Mouse (Mus musculus) midbrain, embryonic 15.5 days (tissue): ENCODE results near the gene Smim1. TPM values are rescaled to one million over a fixed set of nuclear protein-coding genes. Genes with fewer than 3 reads are reported as not detected.

Experiments used
- ATAC-seq: fragments of 200-750 bp; cut with Nextera tagmentation; replicated peaks from 2 replicates; pipeline ENCODE4 v1.8.0; 2017; ENCODE audit warnings: moderate TSS enrichment
- H3K27ac ChIP-seq: fragments of 300-500 bp; sonication (generic); 2 replicates; pipeline ENCODE4 v1.5.1; 2015; ENCODE audit warnings: mild to moderate bottlenecking, inconsistent platforms
- H3K27me3 ChIP-seq: fragments of 300-500 bp; sonication (generic); replicated peaks from 2 replicates; pipeline ENCODE4 v1.6.1; 2015; ENCODE audit warnings: inconsistent platforms
- H3K36me3 ChIP-seq: fragments of 300-500 bp; sonication (generic); replicated peaks from 2 replicates; pipeline ENCODE4 v1.6.1; 2015; ENCODE audit warnings: inconsistent platforms
- H3K4me1 ChIP-seq: fragments of 300-500 bp; sonication (generic); 2 replicates; pipeline ENCODE4 v1.6.1; 2015; ENCODE audit warnings: inconsistent platforms
- H3K4me2 ChIP-seq: fragments of 300-500 bp; sonication (generic); 2 replicates; pipeline ENCODE4 v1.6.1; 2015; ENCODE audit warnings: inconsistent platforms, mild to moderate bottlenecking, moderate library complexity
- H3K4me3 ChIP-seq: fragments of 300-500 bp; sonication (generic); 2 replicates; pipeline ENCODE4 v1.5.1; 2015; ENCODE audit warnings: mild to moderate bottlenecking, inconsistent platforms
- H3K9ac ChIP-seq: fragments of 300-500 bp; sonication (generic); 2 replicates; pipeline ENCODE4 v1.6.1; 2015; ENCODE audit warnings: mild to moderate bottlenecking, inconsistent platforms
- H3K9me3 ChIP-seq: fragments of 300-500 bp; sonication (generic); 2 replicates; pipeline ENCODE4 v1.6.1; 2016; ENCODE audit warnings: inconsistent platforms
- whole genome bisulfite sequencing: fragments of 180-500 bp; shearing (Covaris S2); methylation state at CpG from one replicate; pipeline ENCODE4 v1.1.7; 2015; ENCODE audit warnings: mixed read lengths; 5-methylcytosine and 5-hydroxymethylcytosine counted together
- polyA plus RNA-seq: library from polyadenylated mRNA; unstranded; fragments of >200 nt; fragmentation: Nextera tagmentation; extraction: Ambion mirVana; gene quantifications from 2 replicates; pipeline ENCODE4 v1.2.1, GENCODE M21; 2015

Smim1 gene
- polyA plus RNA-seq: 8.2 and 11.5 TPM in 2 replicates

- Histone ChIP-seq H3K4me3 (peak within 1 kb of the TSS; percentile 34), H3K4me1 (peaks cover 9% of the 10 kb centered on the region), H3K27ac (0 out of 2 replicates have a peak within 1 kb of the TSS, but pooled peaks have one; percentile 14), H3K36me3 (peaks cover 10% of the 10 kb centered on the region; the same call in 1 of the 2 replicates), H3K9me3 (no peaks in the 10 kb centered on the region), H3K9ac (peak within 1 kb of the TSS; percentile 15; the same call in 1 of the 2 replicates), H3K4me2 (peak within 1 kb of the TSS; percentile 53), H3K27me3 (no peaks in the 10 kb centered on the region; the same call in 1 of the 2 replicates)
- ATAC-seq: peak; percentile 71
- 3% methylated on average over 33 of the region's 33 CpGs for WGBS
Measured at GRCm38 (mm10) chr4:154025641-154026440, at the start of gene Smim1. Gene Smim1 (minus strand): TSS chr4:154026230.

GRCm38 (mm10) chr4:154071941-154072340, 45.9 kb upstream of the Smim1 start:
- H3K4me3 ChIP-seq: no peak overlapping the region
- no peaks in the 10 kb centered on the region for H3K9me3 ChIP-seq
- no peak overlapping the region for H3K9ac ChIP-seq
- H3K4me2 ChIP-seq: peak overlapping the region; percentile 40
- H3K36me3 ChIP-seq: no peaks in the 10 kb centered on the region
- H3K27ac ChIP-seq: no peak overlapping the region
- peaks cover 5% of the 10 kb centered on the region for H3K4me1 ChIP-seq
- whole genome bisulfite sequencing: 19% methylated on average over 16 of the region's 16 CpGs
- peaks cover 31% of the 10 kb centered on the region for H3K27me3 ChIP-seq
- ATAC-seq: no peak

- under 1% methylated on average over 15 of the region's 20 CpGs for WGBS
- H3K4me2 ChIP-seq: peak overlapping the region; percentile 40
- peaks cover 5% of the 10 kb centered on the region for H3K4me1 ChIP-seq
- no peak overlapping the region for H3K9ac ChIP-seq
- H3K9me3 ChIP-seq: no peaks in the 10 kb centered on the region
- no peak for ATAC-seq
- peaks cover 31% of the 10 kb centered on the region for H3K27me3 ChIP-seq
- no peak overlapping the region for H3K27ac ChIP-seq
- H3K4me3 ChIP-seq: no peak overlapping the region
- no peaks in the 10 kb centered on the region for H3K36me3 ChIP-seq
Measured at GRCm38 (mm10) chr4:154071521-154071920, 45.5 kb upstream of the Smim1 start.

- Histone ChIP-seq H3K4me2 (peak overlapping the region; percentile 40; the same call in 1 of the 2 replicates), H3K4me3 (no peak overlapping the region), H3K9me3 (no peaks in the 10 kb centered on the region), H3K27me3 (peaks cover 31% of the 10 kb centered on the region), H3K36me3 (no peaks in the 10 kb centered on the region), H3K9ac (no peak overlapping the region), H3K27ac (no peak overlapping the region), H3K4me1 (peaks cover 5% of the 10 kb centered on the region)
- no peak for ATAC-seq
- 0% methylated on average over 5 of the region's 5 CpGs for WGBS
Measured at GRCm38 (mm10) chr4:154070896-154071295, 44.9 kb upstream of the Smim1 start.

GRCm38 (mm10) chr4:154064827-154065773, 39.1 kb upstream of the Smim1 start:
- Histone ChIP-seq H3K27me3 (peaks cover 6% of the 10 kb centered on the region), H3K36me3 (no peaks in the 10 kb centered on the region), H3K9ac (no peak overlapping the region), H3K4me1 (no peaks in the 10 kb centered on the region), H3K4me3 (no peak overlapping the region), H3K9me3 (no peaks in the 10 kb centered on the region), H3K4me2 (no peak overlapping the region), H3K27ac (no peak overlapping the region)
- 64% methylated on average over 14 of the region's 14 CpGs for WGBS
- ATAC-seq: 0 out of 2 replicates have a peak, but pooled peaks have one; percentile 74

- no peak overlapping the region for H3K4me2 ChIP-seq
- H3K36me3 ChIP-seq: no peaks in the 10 kb centered on the region
- no peaks in the 10 kb centered on the region for H3K27me3 ChIP-seq
- H3K9me3 ChIP-seq: no peaks in the 10 kb centered on the region
- no peak overlapping the region for H3K4me3 ChIP-seq
- WGBS: 70% methylated on average over 4 of the region's 4 CpGs
- no peaks in the 10 kb centered on the region for H3K4me1 ChIP-seq
- H3K9ac ChIP-seq: no peak overlapping the region
- no peak overlapping the region for H3K27ac ChIP-seq
- no peak for ATAC-seq
Measured at GRCm38 (mm10) chr4:154057696-154058095, 31.7 kb upstream of the Smim1 start.

- 55% methylated on average over 2 of the region's 2 CpGs for WGBS
- H3K9ac ChIP-seq: no peak overlapping the region
- no peak overlapping the region for H3K27ac ChIP-seq
- no peaks in the 10 kb centered on the region for H3K9me3 ChIP-seq
- no peaks in the 10 kb centered on the region for H3K27me3 ChIP-seq
- no peaks in the 10 kb centered on the region for H3K4me1 ChIP-seq
- no peak overlapping the region for H3K4me2 ChIP-seq
- no peaks in the 10 kb centered on the region for H3K36me3 ChIP-seq
- no peak for ATAC-seq
- no peak overlapping the region for H3K4me3 ChIP-seq
Measured at GRCm38 (mm10) chr4:154056661-154057060, 30.6 kb upstream of the Smim1 start.

GRCm38 (mm10) chr4:154056046-154056445, 30.0 kb upstream of the Smim1 start:
- Histone ChIP-seq H3K4me3 (no peak overlapping the region), H3K36me3 (no peaks in the 10 kb centered on the region), H3K9me3 (no peaks in the 10 kb centered on the region), H3K27me3 (no peaks in the 10 kb centered on the region), H3K9ac (no peak overlapping the region), H3K4me2 (no peak overlapping the region), H3K27ac (no peak overlapping the region), H3K4me1 (no peaks in the 10 kb centered on the region)
- no peak for ATAC-seq
- WGBS: 72% methylated on average over 2 of the region's 2 CpGs

- 91% methylated on average over 7 of the region's 7 CpGs for WGBS
- no peak overlapping the region for H3K4me2 ChIP-seq
- H3K36me3 ChIP-seq: no peaks in the 10 kb centered on the region
- no peaks in the 10 kb centered on the region for H3K4me1 ChIP-seq
- H3K9me3 ChIP-seq: no peaks in the 10 kb centered on the region
- no peak overlapping the region for H3K4me3 ChIP-seq
- H3K9ac ChIP-seq: no peak overlapping the region
- no peak for ATAC-seq
- no peaks in the 10 kb centered on the region for H3K27me3 ChIP-seq
- H3K27ac ChIP-seq: no peak overlapping the region
Measured at GRCm38 (mm10) chr4:154055482-154055881, 29.5 kb upstream of the Smim1 start.

GRCm38 (mm10) chr4:154053065-154053464, 27.0 kb upstream of the Smim1 start:
- Histone ChIP-seq H3K36me3 (no peaks in the 10 kb centered on the region), H3K9me3 (no peaks in the 10 kb centered on the region), H3K9ac (no peak overlapping the region), H3K27me3 (no peaks in the 10 kb centered on the region), H3K4me2 (no peak overlapping the region), H3K4me1 (no peaks in the 10 kb centered on the region), H3K4me3 (no peak overlapping the region), H3K27ac (no peak overlapping the region)
- no peak for ATAC-seq
- WGBS: 66% methylated on average over 4 of the region's 4 CpGs

- Histone ChIP-seq H3K27ac (no peak overlapping the region), H3K27me3 (no peaks in the 10 kb centered on the region), H3K4me2 (no peak overlapping the region), H3K4me1 (no peaks in the 10 kb centered on the region), H3K4me3 (no peak overlapping the region), H3K9me3 (no peaks in the 10 kb centered on the region), H3K9ac (no peak overlapping the region), H3K36me3 (no peaks in the 10 kb centered on the region)
- no peak for ATAC-seq
- WGBS: 85% methylated on average over 3 of the region's 3 CpGs
Measured at GRCm38 (mm10) chr4:154051401-154051800, 25.4 kb upstream of the Smim1 start.

GRCm38 (mm10) chr4:154045837-154046236, 19.8 kb upstream of the Smim1 start:
- H3K4me2 ChIP-seq: no peak overlapping the region
- WGBS: 68% methylated on average over 5 of the region's 5 CpGs

More at GRCm38 (mm10) chr4:154045837-154046236, 19.8 kb upstream of the Smim1 start:
- no peak overlapping the region for H3K4me3 ChIP-seq
- H3K9me3 ChIP-seq: no peaks in the 10 kb centered on the region
- no peak for ATAC-seq
- no peaks in the 10 kb centered on the region for H3K36me3 ChIP-seq
- H3K27ac ChIP-seq: no peak overlapping the region
- peaks cover 3% of the 10 kb centered on the region; the same call in 1 of the 2 replicates for H3K27me3 ChIP-seq
- H3K9ac ChIP-seq: no peak overlapping the region
- no peaks in the 10 kb centered on the region for H3K4me1 ChIP-seq
